Mouse (Mus musculus): ENCODE results near the gene Kank1.

- TF ChIP-seq CTCF (IDR thresholded peaks at IDR 0.05; ENCODE audit: low read depth, low read length) (no peak), POLR2A (IDR thresholded peaks at IDR 0.05; ENCODE audit: borderline replicate concordance, low read depth, low read length) (no peak)
These were observed 128.9 kb downstream of the Kank1 start for GRCm38 (mm10) chr19:25365698-25366097.

Data from bone marrow macrophage, adult 2 months (primary cell).